Mouse (Mus musculus) stomach, embryonic 14.5 days (tissue): ENCODE measurements around the gene Slc25a13. TPM values are rescaled to one million over a fixed set of nuclear protein-coding genes. Genes with fewer than 3 reads are reported as not detected.
"Not testable (repeated sequence)": the region's sequence is repeated elsewhere in the genome, so short reads cannot be mapped to it uniquely, and the experiment has no call there.

Source experiments
- ATAC-seq: fragments of 200-750 bp; cut with Nextera tagmentation; 2 replicates; pipeline ENCODE4 v1.8.0; 2017; ENCODE audit warnings: low read depth, moderate TSS enrichment; ENCODE audit not compliant: insufficient number of reproducible peaks, insufficient read depth, low FRiP score
- H3K27ac ChIP-seq: fragments of 300-500 bp; sonication (generic); 2 replicates; pipeline ENCODE4 v1.5.1; 2014; ENCODE audit warnings: mild to moderate bottlenecking, low read length, moderate library complexity, mixed read lengths
- H3K27me3 ChIP-seq: fragments of 300-500 bp; sonication (generic); 2 replicates; pipeline ENCODE4 v1.6.1; 2014; ENCODE audit warnings: low read length, control low read depth, mixed read lengths; ENCODE audit not compliant: control insufficient read depth, insufficient read depth
- H3K36me3 ChIP-seq: fragments of 300-500 bp; sonication (generic); 2 replicates; pipeline ENCODE4 v1.6.1; 2014; ENCODE audit warnings: mild to moderate bottlenecking, control low read depth, low read length, moderate library complexity, mixed read lengths; ENCODE audit not compliant: control insufficient read depth, insufficient read depth
- H3K4me1 ChIP-seq: fragments of 300-500 bp; sonication (generic); 2 replicates; pipeline ENCODE4 v1.6.1; 2014; ENCODE audit warnings: low read length, control low read depth, mixed read lengths; ENCODE audit not compliant: control insufficient read depth, insufficient read depth
- H3K4me2 ChIP-seq: fragments of 300-500 bp; sonication (generic); replicated peaks from 2 replicates; pipeline ENCODE4 v1.6.1; 2014; ENCODE audit warnings: low read depth, low read length, control low read depth
- H3K4me3 ChIP-seq: fragments of 300-500 bp; sonication (generic); 2 replicates; pipeline ENCODE4 v1.5.1; 2014; ENCODE audit warnings: low read depth, low read length, control low read depth
- H3K9ac ChIP-seq: fragments of 300-500 bp; sonication (generic); replicated peaks from 2 replicates; pipeline ENCODE4 v1.6.1; 2014; ENCODE audit warnings: low read depth, mild to moderate bottlenecking, control low read depth, low read length, moderate library complexity, mixed read lengths
- H3K9me3 ChIP-seq: fragments of 300-500 bp; sonication (generic); 2 replicates; pipeline ENCODE4 v1.6.1; 2016; ENCODE audit warnings: low read depth, low read length, control low read depth; ENCODE audit not compliant: control insufficient read depth
- WGBS: fragments of 180-500 bp; shearing (Covaris S2); extraction: QIAGEN DNeasy Blood & Tissue Kit; methylation state at CpG from one replicate; pipeline ENCODE4 v1.1.7; 2014; 5-methylcytosine and 5-hydroxymethylcytosine counted together
- polyA plus RNA-seq: library from polyadenylated mRNA; unstranded; fragments of >200 nt; fragmentation: Nextera tagmentation; extraction: Ambion mirVana; gene quantifications from 2 replicates; pipeline ENCODE4 v1.2.1, GENCODE M21; 2014

The Slc25a13 gene
- polyA plus RNA-seq, 1 experiment from 2014 or later = 27.3 TPM

DNA sequence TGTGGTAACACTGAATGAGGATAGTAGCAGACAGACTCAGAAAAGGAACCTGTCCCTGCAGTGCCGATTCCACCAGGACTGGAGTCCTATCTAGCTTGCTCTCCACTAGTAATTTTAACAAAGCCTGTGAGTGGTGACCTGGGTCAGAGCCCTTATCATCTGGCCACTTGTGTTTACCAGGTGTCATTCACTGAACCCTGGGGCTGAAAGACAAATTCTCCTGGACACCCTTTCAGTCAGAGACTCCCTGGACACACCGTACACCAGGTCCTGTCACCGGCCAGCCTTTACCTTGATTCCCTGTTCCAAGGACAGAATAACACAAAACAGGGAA is 31.3 kb downstream of the Slc25a13 start:
- Histone ChIP-seq H3K27me3 (no peaks in the 10 kb centered on the region), H3K9me3 (no peaks in the 10 kb centered on the region), H3K27ac (no peak overlapping the region), H3K4me3 (no peak overlapping the region), H3K4me1 (no peaks in the 10 kb centered on the region), H3K9ac (no peak overlapping the region), H3K4me2 (no peak overlapping the region), H3K36me3 (no peaks in the 10 kb centered on the region)
- no peak for ATAC-seq
- 49% methylated on average over 3 of the region's 3 CpGs for WGBS

- Histone ChIP-seq H3K4me1 (no peaks in the 10 kb centered on the region), H3K4me2 (no peak overlapping the region)
These were observed 31.8 kb downstream of the Slc25a13 start for GRCm38 (mm10) chr6:6184921-6185734.

GRCm38 (mm10) chr6:6183601-6184000 is 33.4 kb downstream of the Slc25a13 start:
- Histone ChIP-seq H3K4me3 (no peak overlapping the region), H3K9me3 (no peaks in the 10 kb centered on the region), H3K36me3 (no peaks in the 10 kb centered on the region), H3K27ac (no peak overlapping the region), H3K27me3 (no peaks in the 10 kb centered on the region), H3K4me1 (no peaks in the 10 kb centered on the region), H3K9ac (no peak overlapping the region), H3K4me2 (no peak overlapping the region)
- ATAC-seq = no peak
- WGBS = 51% methylated on average over 8 of the region's 8 CpGs

More at GRCm38 (mm10) chr6:6184921-6185734, 31.8 kb downstream of the Slc25a13 start:
- H3K36me3 ChIP-seq = no peaks in the 10 kb centered on the region
- no peak for ATAC-seq
- no peak overlapping the region for H3K4me3 ChIP-seq
- H3K9ac ChIP-seq = no peak overlapping the region
- H3K9me3 ChIP-seq = no peaks in the 10 kb centered on the region
- no peak overlapping the region for H3K27ac ChIP-seq
- 34% methylated on average over 7 of the region's 7 CpGs for WGBS
- H3K27me3 ChIP-seq = no peaks in the 10 kb centered on the region

- no peak overlapping the region for H3K4me3 ChIP-seq
These were observed 34.8 kb downstream of the Slc25a13 start for GRCm38 (mm10) chr6:6182191-6182590.

GRCm38 (mm10) chr6:6178341-6178740 is 38.6 kb downstream of the Slc25a13 start:
- H3K9ac ChIP-seq, H3K4me1 ChIP-seq, H3K9me3 ChIP-seq, H3K27me3 ChIP-seq, H3K4me3 ChIP-seq, H3K4me2 ChIP-seq, H3K27ac ChIP-seq, ATAC-seq, H3K36me3 ChIP-seq: not testable (repeated sequence)
- 95% methylated on average over 15 of the region's 15 CpGs for WGBS

More at GRCm38 (mm10) chr6:6182191-6182590, 34.8 kb downstream of the Slc25a13 start:
- no peak for ATAC-seq
- 90% methylated on average over 7 of the region's 7 CpGs for WGBS
- Histone ChIP-seq H3K4me2 (no peak overlapping the region), H3K9ac (no peak overlapping the region), H3K4me1 (no peaks in the 10 kb centered on the region), H3K27ac (no peak overlapping the region), H3K36me3 (no peaks in the 10 kb centered on the region), H3K9me3 (no peaks in the 10 kb centered on the region), H3K27me3 (no peaks in the 10 kb centered on the region)

GRCm38 (mm10) chr6:6175350-6175971 is 41.5 kb downstream of the Slc25a13 start:
- no peak for ATAC-seq
- WGBS = 80% methylated on average over 5 of the region's 5 CpGs
- no peak overlapping the region for H3K4me3 ChIP-seq
- no peak overlapping the region for H3K27ac ChIP-seq
- no peaks in the 10 kb centered on the region for H3K27me3 ChIP-seq
- no peaks in the 10 kb centered on the region for H3K9me3 ChIP-seq
- no peaks in the 10 kb centered on the region for H3K36me3 ChIP-seq
- 0 out of 2 replicates have a peak, but pooled peaks cover 4% of the 10 kb centered on the region for H3K4me1 ChIP-seq
- H3K9ac ChIP-seq = no peak overlapping the region
- H3K4me2 ChIP-seq = no peak overlapping the region

DNA sequence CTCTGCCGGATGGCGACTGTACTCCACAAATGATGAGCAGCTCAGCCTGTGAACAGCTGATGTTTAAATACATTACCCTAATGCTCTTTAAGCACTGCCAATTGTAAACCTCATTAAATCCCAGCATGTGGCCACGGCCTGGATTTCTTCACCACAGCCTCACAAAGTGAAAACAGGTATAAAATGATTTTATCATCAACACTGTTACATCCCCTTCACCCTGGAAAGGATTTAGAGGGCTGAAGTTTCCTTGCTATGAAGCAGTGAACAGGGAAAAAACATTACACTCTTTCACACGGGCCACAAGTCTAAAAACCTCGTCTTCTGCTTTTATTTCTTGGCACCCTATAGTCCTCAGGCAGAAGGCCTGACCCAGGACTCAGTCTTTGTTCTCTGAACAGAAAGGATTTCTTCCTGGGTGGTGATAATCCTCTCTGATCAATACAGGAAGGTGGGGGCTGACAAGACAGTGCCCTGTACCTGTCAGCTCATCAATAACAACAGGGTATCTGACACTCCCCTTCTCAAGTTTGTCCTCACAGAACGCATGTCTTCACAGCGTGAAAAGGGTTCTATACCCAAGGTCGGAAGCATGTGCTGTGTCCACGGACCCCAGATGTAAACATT is 42.9 kb downstream of the Slc25a13 start:
- H3K9me3 ChIP-seq = no peaks in the 10 kb centered on the region
- 0 out of 2 replicates have a peak, but pooled peaks cover 4% of the 10 kb centered on the region for H3K4me1 ChIP-seq
- ATAC-seq = no peak; the same call in 1 of the 2 replicates
- no peaks in the 10 kb centered on the region for H3K36me3 ChIP-seq
- no peak overlapping the region for H3K9ac ChIP-seq
- H3K4me3 ChIP-seq = no peak overlapping the region
- 30% methylated on average over 9 of the region's 9 CpGs for WGBS
- H3K27me3 ChIP-seq = no peaks in the 10 kb centered on the region
- H3K27ac ChIP-seq = no peak overlapping the region
- no peak overlapping the region for H3K4me2 ChIP-seq

GRCm38 (mm10) chr6:6173166-6173934 is 43.6 kb downstream of the Slc25a13 start:
- H3K4me2 ChIP-seq = no peak overlapping the region
- 46% methylated on average over 15 of the region's 15 CpGs for WGBS

More at GRCm38 (mm10) chr6:6173166-6173934, 43.6 kb downstream of the Slc25a13 start:
- Histone ChIP-seq H3K9me3 (no peaks in the 10 kb centered on the region), H3K27ac (no peak overlapping the region), H3K27me3 (no peaks in the 10 kb centered on the region), H3K36me3 (no peaks in the 10 kb centered on the region), H3K4me3 (no peak overlapping the region), H3K4me1 (peaks cover 8% of the 10 kb centered on the region), H3K9ac (no peak overlapping the region)
- ATAC-seq = no peak
